Mouse (Mus musculus) spleen, postnatal 36 days (tissue): ENCODE measurements around the gene Olfr116.

Source experiments
- DNase-seq, 2 experiments: peaks; one replicate each; pipeline ENCODE4 v3.0.0; 2022; ENCODE audit warnings: low spot score in 2 of 2, mixed read lengths in 1 of 2

Gene Olfr116

DNA sequence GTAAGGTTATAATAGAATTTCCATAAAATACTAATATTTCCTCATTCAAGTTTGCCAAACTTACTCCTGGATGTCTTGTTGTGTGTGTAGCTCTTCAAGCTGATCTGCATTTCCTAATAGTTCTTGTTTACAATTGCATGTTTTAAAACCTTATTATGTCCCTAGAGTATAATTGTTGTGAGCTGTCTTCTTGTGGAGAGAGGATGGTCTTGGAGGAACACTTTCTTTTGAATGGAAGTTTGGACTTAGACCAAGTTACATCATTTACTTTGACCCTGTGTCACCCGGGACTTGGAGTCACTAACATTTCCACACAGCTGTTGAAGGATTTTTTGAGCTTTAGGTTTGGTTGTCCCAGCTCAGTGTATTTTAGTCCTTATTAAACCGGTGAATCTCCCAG lies at the start of gene Olfr116, which contains the start of gene Olfr115:
Gene Olfr116, minus strand, starts transcription at position 191 of the 400 bp plus-strand sequence.
Gene Olfr115, minus strand, starts transcription at position 101 of the 400 bp plus-strand sequence.
- no peak for DNase-seq

DNA sequence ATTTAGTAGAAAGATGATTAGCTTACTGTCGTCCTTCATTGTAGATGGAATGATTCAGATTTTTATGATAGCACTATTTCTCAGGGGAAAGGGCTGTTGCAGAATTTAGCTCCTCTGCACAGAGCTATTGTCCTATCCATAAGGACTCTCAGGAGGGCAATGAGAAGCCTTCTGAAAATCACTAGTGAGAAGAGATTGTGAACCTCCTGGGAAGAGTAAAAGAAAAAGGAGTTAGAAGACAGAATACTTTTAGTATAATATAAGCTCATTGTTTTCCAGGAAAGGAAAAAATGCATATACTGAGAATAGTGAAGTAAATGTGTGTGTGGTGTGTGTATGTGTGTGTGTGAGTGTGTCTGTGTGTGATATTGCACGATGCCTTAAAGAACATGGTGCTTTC lies 39.7 kb upstream of the Olfr116 start, which contains the start of gene Olfr118:
Gene Olfr118, plus strand, starts transcription at position 301 of the 400 bp plus-strand sequence.
- DNase-seq, result no peak

- no peak for DNase-seq
Measured at GRCm38 (mm10) chr17:37663682-37664081, 36.7 kb upstream of the Olfr116 start, which contains the start of gene Olfr117. TSS of gene Olfr117 (minus strand) at chr17:37663782.

- no peak for DNase-seq
Measured at GRCm38 (mm10) chr17:37592643-37593042, 34.4 kb downstream of the Olfr116 start, which contains the start of gene Olfr114. TSS of gene Olfr114 (minus strand) at chr17:37592743.

GRCm38 (mm10) chr17:37577563-37577962 lies 49.4 kb downstream of the Olfr116 start, which contains the start of gene Olfr113:
TSS of gene Olfr113 (minus strand) at chr17:37577663.
- DNase-seq, result no peak
